Mouse (Mus musculus) v-Abl transformed pro-B cells (cell line): ENCODE data around the gene Ttll9.

Experiments
- in situ Hi-C, 2 experiments: fragments of 400-800 bp; cut with MboI; formaldehyde crosslinking; loops; one replicate each; pipeline ENCODE4 v1.15.1; 2025; ENCODE audit not compliant: unreplicated experiment in 2 of 2

The Ttll9 gene

GRCm38 (mm10) chr2:153043886-153044285, 81.6 kb downstream of the Ttll9 start:
- in situ Hi-C loops = no loop called here

- in situ Hi-C loops = no loop called here
These were observed 83.6 kb downstream of the Ttll9 start for GRCm38 (mm10) chr2:153045884-153046299.

GRCm38 (mm10) chr2:153047828-153048465, 85.7 kb downstream of the Ttll9 start:
- in situ Hi-C loops = no loop called here

- in situ Hi-C loops = no loop called here
These were observed 87.2 kb downstream of the Ttll9 start for GRCm38 (mm10) chr2:153049288-153049996.

- in situ Hi-C loops = loop anchor here in 1 of 2 experiments (10.0 kb wide), 1 partner anchor 135 kb away; the partner anchor contains the start of gene Mylk2
These were observed 87.7 kb downstream of the Ttll9 start for GRCm38 (mm10) chr2:153049997-153050358.

- in situ Hi-C loops = loop anchor here in 1 of 2 experiments (10.0 kb wide), 1 partner anchor 136 kb away; the partner anchor contains the start of gene Mylk2
These were observed 88.8 kb downstream of the Ttll9 start for GRCm38 (mm10) chr2:153051095-153051494.

GRCm38 (mm10) chr2:153051537-153051936, 89.3 kb downstream of the Ttll9 start:
- in situ Hi-C loops = loop anchor here in 1 of 2 experiments (10.0 kb wide), 1 partner anchor 137 kb away; the partner anchor contains the start of gene Mylk2

- in situ Hi-C loops = loop anchor here in 1 of 2 experiments (10.0 kb wide), 1 partner anchor 138 kb away; the partner anchor contains the start of gene Mylk2
These were observed 90.5 kb downstream of the Ttll9 start for GRCm38 (mm10) chr2:153052700-153053351.

- in situ Hi-C loops = loop anchor here in 1 of 2 experiments (10.0 kb wide), 1 partner anchor 139 kb away; the partner anchor contains the start of gene Mylk2
These were observed 91.6 kb downstream of the Ttll9 start for GRCm38 (mm10) chr2:153053896-153054295.

- in situ Hi-C loops = loop anchor here in 1 of 2 experiments (10.0 kb wide), 1 partner anchor 141 kb away; the partner anchor contains the start of gene Mylk2
These were observed 93.1 kb downstream of the Ttll9 start for GRCm38 (mm10) chr2:153055270-153055920.
